Mouse (Mus musculus) bone marrow, adult 2 months (tissue): ENCODE measurements at regions not wholly inside any gene's neighbourhood (a gene's known extent, or its start where the extent isn't known, plus 50 kb on each side); places are given as distances from the start of the nearest gene placed in this dataset.

Source experiments
- H3K27ac ChIP-seq: fragments of 200-500 bp; 2 replicates; pipeline ENCODE4 v1.5.1; 2012; ENCODE audit warnings: low read depth, mild to moderate bottlenecking, control low read depth, inconsistent platforms, low read length; ENCODE audit not compliant: control insufficient read depth, poor library complexity, insufficient read depth
- H3K4me1 ChIP-seq: fragments of 200-500 bp; 2 replicates; pipeline ENCODE4 v1.6.1; 2011; ENCODE audit warnings: low read length; ENCODE audit not compliant: control insufficient read depth, insufficient read depth
- H3K4me3 ChIP-seq: fragments of 200-500 bp; replicated peaks from 2 replicates; pipeline ENCODE3; 2011; ENCODE audit warnings: mild to moderate bottlenecking, low read depth, low read length, control low read depth; ENCODE audit not compliant: control insufficient read depth
- CTCF ChIP-seq: fragments of 200-500 bp; IDR thresholded peaks from 2 replicates; pipeline ENCODE4 v1.5.1; 2011; ENCODE audit warnings: low read length, control low read depth; ENCODE audit not compliant: control insufficient read depth, insufficient read depth
- POLR2A ChIP-seq: fragments of 200-500 bp; IDR thresholded peaks from 2 replicates; pipeline ENCODE4 v1.6.1; 2011; ENCODE audit warnings: low read depth, mild to moderate bottlenecking, control low read depth, low read length, borderline replicate concordance; ENCODE audit not compliant: control insufficient read depth
- WGBS: fragments of 180-500 bp; shearing (Covaris S2); methylation state at CpG from one replicate; pipeline ENCODE4 v1.1.7; 2018; 5-methylcytosine and 5-hydroxymethylcytosine counted together

DNA sequence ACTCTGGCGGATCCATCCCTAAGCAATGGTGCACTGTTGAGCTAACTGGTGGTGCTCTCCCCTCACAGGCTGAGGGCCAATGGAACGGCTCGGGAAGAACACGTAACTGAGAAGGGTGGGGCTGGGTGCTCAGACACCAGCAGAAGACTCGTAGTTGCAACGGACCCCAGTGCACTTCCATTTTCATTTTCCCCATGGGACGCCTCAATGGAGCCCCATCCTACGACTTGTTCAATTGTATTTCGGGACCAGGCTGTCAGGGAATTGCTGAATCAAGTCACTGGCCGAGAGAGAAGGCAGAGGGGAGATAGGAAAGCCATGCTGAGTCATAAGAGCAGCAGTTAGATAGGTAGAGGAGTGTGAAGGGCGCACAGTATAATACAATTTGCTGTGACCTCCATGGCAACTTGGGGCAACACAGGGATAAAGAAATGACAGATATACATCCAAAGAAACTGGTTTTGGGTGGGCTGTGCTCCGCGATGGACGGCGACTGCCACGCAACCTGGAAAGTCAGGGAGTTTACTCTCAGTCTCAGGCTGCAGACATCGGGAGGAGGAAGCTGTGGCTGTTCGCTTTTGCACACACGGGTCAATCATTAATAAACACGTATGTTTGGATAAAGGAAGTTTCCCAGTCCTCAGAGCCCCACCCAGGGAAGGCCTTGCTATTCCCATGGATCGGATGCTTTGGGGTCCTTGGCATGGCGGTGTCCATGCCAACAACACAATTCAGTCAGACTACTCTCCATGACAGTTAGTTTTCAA is 160.1 kb downstream of the Etnk1 start:
- H3K4me1 ChIP-seq, result no peaks in the 10 kb centered on the region
- H3K4me3 ChIP-seq, result peak overlapping the region; percentile 18
- TF ChIP-seq POLR2A (no peak), CTCF (no peak)
- H3K27ac ChIP-seq, result no peak overlapping the region
- 69% methylated on average over 22 of the region's 22 CpGs for WGBS

DNA sequence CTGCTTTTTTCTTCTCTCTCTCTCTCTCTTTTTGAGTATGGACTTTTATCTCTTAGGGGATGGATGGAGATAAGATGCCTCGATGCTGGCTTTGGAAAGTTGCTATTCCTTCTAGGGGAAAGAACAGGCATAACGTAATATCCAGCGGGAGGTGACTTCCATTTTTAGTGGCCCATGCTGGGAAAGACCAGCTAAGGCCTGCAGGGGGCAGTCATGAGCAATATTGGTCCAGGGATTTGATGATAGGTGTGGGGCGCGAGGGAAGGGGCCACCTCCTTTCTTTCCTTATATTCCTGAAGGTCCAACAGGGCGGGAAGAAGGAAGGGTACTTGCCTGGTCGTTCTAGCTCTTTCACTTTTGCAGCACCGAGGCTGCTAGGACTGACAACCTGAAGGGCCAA is 160.8 kb downstream of the Etnk1 start:
- Histone ChIP-seq H3K27ac (no peak overlapping the region), H3K4me1 (no peaks in the 10 kb centered on the region), H3K4me3 (no peak overlapping the region)
- 75% methylated on average over 8 of the region's 8 CpGs for WGBS
- peak; percentile 5; the same call in 1 of the 2 replicates for TF ChIP-seq CTCF
- TF ChIP-seq POLR2A, result no peak

DNA sequence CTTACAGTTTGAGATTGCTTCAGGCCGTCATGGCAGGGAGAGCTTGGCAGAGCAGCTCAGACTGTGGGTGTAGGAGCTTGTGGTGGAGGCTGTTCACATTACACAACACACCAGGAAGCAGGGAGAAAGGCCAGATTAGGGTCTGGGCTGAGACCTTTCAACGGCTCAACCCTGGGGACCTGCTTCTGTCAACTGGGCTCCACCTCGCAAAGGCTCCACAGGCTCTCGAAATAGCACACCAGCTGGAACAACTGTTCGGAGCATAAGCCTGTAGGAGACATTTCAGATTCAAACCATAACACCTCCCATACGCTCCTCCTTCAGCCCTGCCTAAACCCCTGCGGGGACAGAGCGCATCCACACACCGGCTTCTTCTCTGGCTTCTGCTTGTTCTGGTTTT is 161.2 kb downstream of the Etnk1 start:
- WGBS, result 63% methylated on average over 9 of the region's 9 CpGs
- no peak for TF ChIP-seq POLR2A
- TF ChIP-seq CTCF, result no peak
- H3K4me3 ChIP-seq, result no peak overlapping the region
- H3K27ac ChIP-seq, result no peak overlapping the region
- no peaks in the 10 kb centered on the region for H3K4me1 ChIP-seq

DNA sequence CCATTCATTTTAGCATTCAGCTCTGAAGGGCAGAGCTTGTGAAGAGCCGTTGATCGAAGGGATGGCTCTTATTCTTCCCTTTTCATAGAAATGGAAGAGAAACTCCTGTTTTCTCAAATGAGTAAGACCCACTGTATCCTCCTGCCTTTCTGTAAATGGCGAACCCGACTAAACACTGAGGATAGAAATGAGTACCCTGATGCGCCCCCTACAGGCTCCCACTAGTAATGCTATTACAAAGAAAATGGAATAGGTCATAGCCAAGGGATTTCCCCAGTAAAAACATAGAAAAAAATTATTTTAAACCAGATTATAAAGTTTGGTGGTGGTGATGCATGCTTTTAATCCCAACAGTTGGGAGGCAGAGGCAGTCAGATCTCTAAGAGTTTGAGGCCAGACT is 162.1 kb downstream of the Etnk1 start:
- no peak overlapping the region for H3K27ac ChIP-seq
- H3K4me1 ChIP-seq, result no peaks in the 10 kb centered on the region
- H3K4me3 ChIP-seq, result no peak overlapping the region
- WGBS, result 82% methylated on average over 5 of the region's 5 CpGs
- TF ChIP-seq POLR2A, result no peak
- no peak for TF ChIP-seq CTCF

DNA sequence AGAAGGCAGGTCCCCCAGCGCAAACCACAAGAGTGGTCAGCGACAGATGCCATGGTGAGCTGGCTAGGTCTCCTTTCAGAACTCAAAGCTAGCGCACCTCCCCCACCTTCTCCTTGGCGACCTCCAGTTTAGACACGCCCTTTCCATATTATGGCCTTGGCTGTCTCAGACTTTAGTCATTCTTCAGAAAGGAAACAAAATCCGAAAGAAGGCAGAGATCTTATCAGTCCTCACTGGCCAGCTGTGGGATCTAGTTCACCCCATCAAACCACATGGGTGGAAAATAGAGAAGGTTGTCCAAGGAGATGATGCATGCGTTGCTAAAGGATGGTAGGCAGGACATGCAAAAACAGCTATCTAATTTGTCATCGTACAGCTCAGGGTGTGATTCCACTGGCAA is 166.5 kb downstream of the Etnk1 start:
- WGBS, result 82% methylated on average over 8 of the region's 8 CpGs
- no peak overlapping the region for H3K27ac ChIP-seq
- no peak for TF ChIP-seq POLR2A
- no peak for TF ChIP-seq CTCF
- no peak overlapping the region for H3K4me3 ChIP-seq
- no peaks in the 10 kb centered on the region for H3K4me1 ChIP-seq

DNA sequence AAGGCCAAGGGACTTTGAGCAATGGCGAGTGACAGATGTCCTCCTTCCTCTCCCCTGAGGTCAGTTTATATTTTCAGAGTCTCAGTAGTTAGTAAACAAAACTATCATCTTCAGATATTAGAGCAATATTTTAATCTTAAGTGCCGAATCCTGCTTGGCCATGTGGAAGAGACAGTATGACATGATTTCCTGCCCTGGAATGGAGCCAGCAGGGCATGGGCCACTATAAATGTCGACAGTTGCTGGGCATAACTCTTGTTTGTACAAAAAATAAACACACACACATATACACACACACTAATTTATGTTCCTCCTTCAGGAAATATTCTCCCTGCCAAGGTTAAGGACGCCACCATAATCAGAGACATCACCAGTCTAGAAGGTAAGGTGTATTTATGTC is 169.6 kb downstream of the Etnk1 start:
- Histone ChIP-seq H3K4me3 (no peak overlapping the region), H3K27ac (no peak overlapping the region), H3K4me1 (no peaks in the 10 kb centered on the region)
- no peak for TF ChIP-seq CTCF
- TF ChIP-seq POLR2A, result no peak
- WGBS, result 66% methylated on average over 4 of the region's 4 CpGs

DNA sequence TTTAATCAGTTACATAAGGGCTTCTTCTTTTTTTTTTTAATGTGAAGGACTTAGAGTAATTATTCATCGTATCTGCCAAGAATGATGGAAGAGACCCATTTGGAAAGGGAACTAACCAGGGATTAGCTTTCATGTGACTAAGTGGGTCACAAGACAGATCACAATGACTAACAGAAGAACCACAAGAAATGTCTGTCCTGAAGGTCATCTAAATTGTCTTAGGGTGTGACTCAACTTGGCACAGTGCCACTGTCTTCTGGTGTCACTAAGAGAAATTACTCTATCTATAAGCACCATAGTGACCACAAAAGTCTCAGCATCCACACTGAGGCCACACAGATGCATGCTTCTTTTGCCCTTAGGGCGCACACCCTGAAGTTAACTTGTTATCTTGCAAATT is 182.0 kb downstream of the Etnk1 start:
- Histone ChIP-seq H3K27ac (no peak overlapping the region), H3K4me1 (no peaks in the 10 kb centered on the region), H3K4me3 (no peak overlapping the region)
- WGBS, result 71% methylated on average over 2 of the region's 2 CpGs
- TF ChIP-seq POLR2A, result no peak
- TF ChIP-seq CTCF, result no peak

DNA sequence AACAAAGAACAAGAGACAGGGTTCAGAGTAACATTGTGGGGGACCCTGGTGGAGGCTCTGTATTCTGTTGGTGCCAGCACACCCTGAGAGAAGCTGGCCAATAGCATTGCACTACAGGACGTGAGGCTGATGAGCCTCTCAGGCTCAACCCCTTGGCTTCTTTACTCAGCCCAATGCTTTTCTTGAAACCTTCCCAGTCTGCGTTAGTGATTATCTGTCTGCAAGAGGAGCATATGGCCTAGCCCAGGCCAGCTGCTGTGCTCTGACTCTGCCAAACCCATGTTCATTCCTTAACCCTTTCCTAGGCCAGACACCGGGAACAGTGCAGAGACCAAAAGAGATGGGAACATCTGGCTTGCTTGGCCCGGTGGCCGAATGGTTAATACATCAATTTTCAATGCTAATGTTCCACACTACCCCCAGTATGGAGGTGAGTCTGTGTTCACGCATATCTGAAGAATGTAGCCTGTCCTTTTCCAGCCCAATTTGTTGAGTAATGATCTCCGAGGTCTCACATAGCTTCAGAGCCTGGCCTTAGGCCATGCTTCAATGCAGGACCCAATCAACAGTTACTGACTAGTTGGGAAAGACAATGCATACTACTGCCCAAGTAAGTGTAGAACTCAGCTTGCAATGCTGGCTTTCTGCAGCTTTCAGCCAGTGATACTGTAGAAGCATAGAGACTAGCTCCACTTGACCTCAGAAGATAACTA is 192.5 kb downstream of the Etnk1 start:
- 72% methylated on average over 7 of the region's 7 CpGs for WGBS
- H3K4me3 ChIP-seq, result no peak overlapping the region
- H3K27ac ChIP-seq, result no peak overlapping the region
- H3K4me1 ChIP-seq, result no peaks in the 10 kb centered on the region; the same call in 1 of the 2 replicates
- TF ChIP-seq POLR2A (no peak), CTCF (no peak)

DNA sequence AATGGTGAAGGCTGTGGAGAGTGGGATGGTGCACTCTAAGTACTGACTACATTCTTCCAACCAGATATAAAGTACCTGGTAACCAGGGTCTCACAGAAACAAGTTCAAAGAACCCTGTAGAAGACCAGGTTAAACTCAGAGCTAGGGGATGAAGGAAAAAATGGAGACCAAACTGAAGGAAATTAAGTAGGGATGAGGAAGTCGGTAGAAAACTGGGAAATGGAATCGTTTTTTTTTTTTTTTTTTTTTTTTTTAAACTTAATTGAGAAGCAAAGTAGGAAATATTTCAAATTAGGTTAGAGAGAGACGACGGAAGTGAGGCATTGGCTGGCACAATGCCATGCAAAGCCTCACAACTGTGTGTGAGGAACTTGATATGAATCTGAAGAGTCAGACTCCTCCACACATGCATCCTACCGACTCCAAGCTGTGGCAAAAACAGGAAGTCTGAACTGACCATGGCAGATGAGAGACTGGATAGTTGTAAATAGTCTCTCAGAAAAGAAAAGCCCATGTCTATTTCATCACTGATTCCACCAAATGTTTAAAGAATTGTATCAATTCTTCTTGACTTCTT is 194.2 kb downstream of the Etnk1 start:
- TF ChIP-seq POLR2A (no peak), CTCF (no peak)
- H3K4me3 ChIP-seq, result no peak overlapping the region
- no peaks in the 10 kb centered on the region; the same call in 1 of the 2 replicates for H3K4me1 ChIP-seq
- 2% methylated on average over 5 of the region's 5 CpGs for WGBS
- no peak overlapping the region for H3K27ac ChIP-seq
